Mouse (Mus musculus): ENCODE measurements around the gene Eps8l3.

Eps8l3 gene

DNA sequence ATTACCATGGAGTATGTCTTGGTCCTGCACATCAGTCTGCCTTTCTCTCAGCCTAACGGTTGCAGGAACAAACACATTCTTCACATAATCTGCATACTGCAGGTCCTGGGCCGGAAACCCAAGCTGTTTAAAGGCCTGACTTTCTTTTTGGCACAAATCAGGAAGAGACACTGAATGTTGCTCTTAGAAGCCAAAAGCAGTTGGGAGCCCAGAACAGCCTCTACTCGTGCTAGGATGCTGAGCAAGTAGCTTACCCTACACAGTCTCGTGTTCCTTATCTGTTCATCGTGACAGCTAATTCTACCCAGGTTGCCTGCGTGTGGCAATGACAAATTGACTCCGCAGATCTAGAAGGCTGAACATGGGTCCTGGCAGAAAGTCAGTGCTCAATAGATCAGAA, 63.5 kb downstream of the Eps8l3 start:
- in situ Hi-C loops (cut with MboI, MseI): no loop called here

DNA sequence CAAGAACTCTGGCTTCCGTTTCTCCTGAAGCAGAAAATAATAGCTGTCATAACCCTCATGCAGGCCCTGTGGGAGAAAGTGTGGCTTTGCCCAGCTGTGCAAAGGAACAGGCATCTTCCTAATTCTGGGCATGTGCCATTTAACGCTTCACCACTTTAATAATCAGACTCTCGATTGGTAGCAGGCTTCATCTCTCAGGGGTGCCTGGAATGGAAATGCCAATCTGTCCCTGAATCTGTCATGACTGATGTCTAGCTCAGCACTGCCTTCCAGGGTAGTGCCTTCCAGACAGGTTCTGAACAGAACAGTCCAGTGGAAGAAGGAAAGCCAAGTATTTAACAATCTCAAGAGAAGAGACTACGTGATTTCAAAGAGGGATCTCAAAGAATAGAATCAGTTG, 64.2 kb downstream of the Eps8l3 start:
- in situ Hi-C loops (cut with MboI, MseI): no loop called here

Data from T-helper 2 cell (primary cell).